Mouse (Mus musculus) forebrain, embryonic 11.5 days (tissue): ENCODE measurements around the gene Nsg2. TPM values are rescaled to one million over a fixed set of nuclear protein-coding genes. Genes with fewer than 3 reads are reported as not detected.

Experiments used
- ATAC-seq: fragments of 200-750 bp; cut with Nextera tagmentation; replicated peaks from 2 replicates; pipeline ENCODE4 v1.8.0; 2017; ENCODE audit warnings: moderate TSS enrichment; ENCODE audit not compliant: low FRiP score
- DNase-seq: peaks from one replicate; pipeline ENCODE4 v3.0.0-alpha.2; 2017; ENCODE audit warnings: low spot score
- H3K27ac ChIP-seq: fragments of 300-500 bp; sonication (generic); 2 replicates; pipeline ENCODE4 v1.5.1; 2014; ENCODE audit warnings: low read depth, low read length
- H3K27me3 ChIP-seq: fragments of 300-500 bp; sonication (generic); 2 replicates; pipeline ENCODE4 v1.6.1; 2014; ENCODE audit warnings: mild to moderate bottlenecking, low read length, mixed read lengths; ENCODE audit not compliant: control insufficient read depth, insufficient read depth
- H3K36me3 ChIP-seq: fragments of 300-500 bp; sonication (generic); 2 replicates; pipeline ENCODE4 v1.6.1; 2014; ENCODE audit warnings: mild to moderate bottlenecking, low read length, moderate library complexity, mixed read lengths; ENCODE audit not compliant: control insufficient read depth, insufficient read depth
- H3K4me1 ChIP-seq: fragments of 300-500 bp; sonication (generic); replicated peaks from 2 replicates; pipeline ENCODE4 v1.6.1; 2014; ENCODE audit warnings: low read length, mixed read lengths; ENCODE audit not compliant: control insufficient read depth, insufficient read depth
- H3K4me2 ChIP-seq: fragments of 300-500 bp; sonication (generic); 2 replicates; pipeline ENCODE4 v1.6.1; 2014; ENCODE audit warnings: low read depth, mild to moderate bottlenecking, low read length, moderate library complexity, mixed read lengths; ENCODE audit not compliant: severe bottlenecking
- H3K4me3 ChIP-seq: fragments of 300-500 bp; sonication (generic); 2 replicates; pipeline ENCODE4 v1.5.1; 2014; ENCODE audit warnings: low read depth, low read length
- H3K9ac ChIP-seq: fragments of 300-500 bp; sonication (generic); 2 replicates; pipeline ENCODE4 v1.6.1; 2014; ENCODE audit warnings: low read length
- H3K9me3 ChIP-seq: fragments of 300-500 bp; sonication (generic); 2 replicates; pipeline ENCODE4 v1.6.1; 2016; ENCODE audit warnings: low read length, mixed read lengths; ENCODE audit not compliant: control insufficient read depth
- WGBS: fragments of 180-500 bp; shearing (Covaris S2); extraction: QIAGEN DNeasy Blood & Tissue Kit; methylation state at CpG from one replicate; pipeline ENCODE4 v1.1.7; 2014; 5-methylcytosine and 5-hydroxymethylcytosine counted together
- polyA plus RNA-seq: library from polyadenylated mRNA; unstranded; fragments of >200 nt; fragmentation: Nextera tagmentation; extraction: Ambion mirVana; gene quantifications from 2 replicates; pipeline ENCODE4 v1.2.1, GENCODE M21; 2014

Gene Nsg2
- polyA plus RNA-seq, 1 experiment from 2014 or later = 24.9 TPM

DNA sequence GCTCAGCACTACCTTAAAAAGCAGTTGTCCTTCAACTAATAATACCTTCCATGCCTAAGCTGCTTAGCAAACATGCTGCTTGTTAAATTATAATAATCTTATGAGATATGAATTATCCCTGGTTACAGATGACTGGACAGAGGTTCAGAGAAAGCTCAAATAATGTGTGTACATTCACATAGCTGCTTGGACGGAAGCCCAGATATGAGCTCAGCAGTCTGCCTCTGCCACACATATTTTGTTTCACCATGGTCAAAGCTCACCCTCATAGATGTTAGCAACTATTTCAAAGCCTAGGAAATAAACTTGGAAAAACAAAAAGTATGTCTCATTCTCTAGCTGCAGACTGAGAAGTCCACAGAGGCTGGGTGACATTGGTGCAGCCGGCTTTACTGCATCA is 74.9 kb downstream of the Nsg2 start:
- no peak overlapping the region for H3K4me3 ChIP-seq
- H3K4me1 ChIP-seq = peaks cover 5% of the 10 kb centered on the region
- no peak for DNase-seq
- no peaks in the 10 kb centered on the region for H3K36me3 ChIP-seq
- no peak overlapping the region for H3K27ac ChIP-seq
- no peak for ATAC-seq
- no peak overlapping the region for H3K9ac ChIP-seq
- 94% methylated on average over 2 of the region's 2 CpGs for WGBS
- no peak overlapping the region for H3K4me2 ChIP-seq
- no peaks in the 10 kb centered on the region for H3K27me3 ChIP-seq
- H3K9me3 ChIP-seq = no peaks in the 10 kb centered on the region

DNA sequence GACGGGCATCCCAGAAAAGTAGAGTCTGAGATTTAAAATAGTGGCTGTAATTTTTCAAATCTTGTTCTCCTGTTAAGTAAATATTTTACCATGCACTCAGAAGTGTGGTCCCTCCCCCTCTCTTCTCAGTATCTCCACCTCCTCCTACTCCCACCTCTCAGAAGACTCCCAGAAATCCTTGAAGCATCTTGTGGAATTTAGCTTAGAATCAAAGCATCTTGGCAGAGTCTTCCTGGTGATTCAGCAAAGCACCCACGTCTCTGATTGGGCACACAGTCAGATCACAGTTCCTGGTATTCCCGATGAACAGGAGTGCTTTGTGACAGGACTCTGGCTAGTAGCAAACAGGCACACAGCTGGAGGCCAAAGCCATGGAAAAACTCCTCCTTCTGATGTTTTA is 83.2 kb downstream of the Nsg2 start:
- H3K27me3 ChIP-seq = no peaks in the 10 kb centered on the region
- 70% methylated on average over 3 of the region's 3 CpGs for WGBS
- no peak overlapping the region for H3K4me2 ChIP-seq
- ATAC-seq (no peak), DNase-seq (no peak)
- H3K9ac ChIP-seq = no peak overlapping the region
- H3K36me3 ChIP-seq = no peaks in the 10 kb centered on the region; the same call in 1 of the 2 replicates
- no peaks in the 10 kb centered on the region for H3K9me3 ChIP-seq
- peaks cover 15% of the 10 kb centered on the region; the same call in 1 of the 2 replicates for H3K4me1 ChIP-seq
- H3K27ac ChIP-seq = no peak overlapping the region
- H3K4me3 ChIP-seq = no peak overlapping the region

DNA sequence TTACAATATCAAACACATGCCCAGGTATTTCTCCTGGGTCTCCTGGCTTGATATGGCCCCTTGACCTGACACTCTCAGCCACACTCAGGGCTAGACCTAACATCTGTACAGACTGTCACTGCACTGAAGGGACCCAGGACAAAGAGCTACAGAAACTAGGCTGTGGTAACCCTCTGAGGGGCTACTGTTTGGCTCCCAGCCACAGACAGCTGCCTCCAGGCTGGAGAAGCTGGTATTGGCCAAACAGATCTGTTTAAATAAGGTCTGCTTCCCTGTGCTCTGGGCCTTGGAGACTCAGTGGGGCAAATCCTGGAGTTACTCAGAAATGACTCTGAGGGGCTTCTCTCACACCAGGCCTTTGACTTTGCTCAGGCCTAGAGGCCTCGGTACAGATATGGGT is 86.3 kb downstream of the Nsg2 start:
- ATAC-seq = no peak
- 72% methylated on average over 1 of the region's 1 CpGs for whole genome bisulfite sequencing
- Histone ChIP-seq H3K27me3 (no peaks in the 10 kb centered on the region), H3K4me1 (peaks cover 15% of the 10 kb centered on the region; the same call in 1 of the 2 replicates), H3K4me3 (no peak overlapping the region), H3K4me2 (no peak overlapping the region), H3K9ac (no peak overlapping the region; the same call in 1 of the 2 replicates), H3K9me3 (no peaks in the 10 kb centered on the region), H3K27ac (no peak overlapping the region), H3K36me3 (no peaks in the 10 kb centered on the region; the same call in 1 of the 2 replicates)
- no peak for DNase-seq

DNA sequence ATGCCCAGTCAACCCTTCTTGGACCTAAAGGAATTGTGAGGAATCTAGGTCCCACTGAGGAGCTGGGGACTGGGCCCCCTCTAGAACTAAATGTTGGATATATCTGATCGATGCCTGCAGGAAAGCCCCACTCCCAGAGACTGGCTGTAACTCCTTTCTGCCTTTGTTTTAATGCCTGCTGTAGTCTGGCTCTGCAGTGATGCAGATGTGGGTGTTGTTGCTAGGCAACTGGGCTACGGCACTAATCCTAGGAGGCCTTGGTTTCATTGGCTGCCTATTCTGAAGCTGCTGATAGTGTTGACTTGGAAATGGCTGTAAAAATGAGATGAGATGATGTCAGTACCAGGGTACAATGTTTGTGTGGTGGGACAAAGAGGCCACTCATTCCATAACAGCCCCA is 87.1 kb downstream of the Nsg2 start:
- H3K4me2 ChIP-seq = no peak overlapping the region
- WGBS = 2% methylated on average over 2 of the region's 2 CpGs
- no peak overlapping the region for H3K4me3 ChIP-seq

DNA sequence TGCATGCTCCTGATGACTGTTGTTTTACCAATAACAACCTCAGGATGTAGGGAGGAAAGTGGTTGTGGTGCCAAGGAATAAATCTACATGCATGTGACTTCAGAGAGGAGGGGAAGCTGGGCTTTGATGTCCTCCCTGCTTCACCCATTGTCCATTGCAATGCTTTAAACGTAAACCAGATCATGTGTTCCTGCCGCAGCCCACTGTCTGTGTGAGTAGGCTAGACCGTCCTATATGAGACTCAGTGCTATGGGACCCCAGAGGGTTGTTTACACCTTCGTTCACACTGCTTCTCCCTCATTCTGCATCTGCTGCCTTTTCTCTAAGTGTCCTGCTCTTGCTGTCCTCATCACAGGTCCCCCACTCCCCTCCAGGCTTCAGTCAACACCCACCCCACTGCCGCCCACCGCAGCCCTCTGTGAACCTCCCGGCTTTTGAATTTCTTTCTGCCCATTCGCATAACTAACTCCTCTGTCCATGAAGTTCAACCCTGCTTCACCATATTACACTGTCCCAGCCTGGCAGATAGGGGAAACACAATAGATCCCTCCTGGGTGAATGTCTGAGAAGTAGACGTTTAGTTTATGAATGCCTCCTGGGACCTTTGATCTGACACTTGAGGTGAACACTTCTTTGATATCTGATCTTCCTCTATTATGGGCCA is 87.6 kb downstream of the Nsg2 start:
- H3K4me2 ChIP-seq = no peak overlapping the region
- no peaks in the 10 kb centered on the region; the same call in 1 of the 2 replicates for H3K36me3 ChIP-seq
- H3K9ac ChIP-seq = no peak overlapping the region
- ATAC-seq = peak; percentile 54
- WGBS = 78% methylated on average over 9 of the region's 9 CpGs
- no peaks in the 10 kb centered on the region for H3K27me3 ChIP-seq
- no peak for DNase-seq
- H3K4me3 ChIP-seq = no peak overlapping the region
- no peaks in the 10 kb centered on the region for H3K9me3 ChIP-seq
- peak overlapping the region; percentile 60; the same call in 1 of the 2 replicates for H3K27ac ChIP-seq
- H3K4me1 ChIP-seq = peaks cover 15% of the 10 kb centered on the region; the same call in 1 of the 2 replicates

More for the DNA sequence above, 87.1 kb downstream of the Nsg2 start:
- peaks cover 15% of the 10 kb centered on the region; the same call in 1 of the 2 replicates for H3K4me1 ChIP-seq
- DNase-seq (peak; percentile 65), ATAC-seq (peak; percentile 93)
- H3K9me3 ChIP-seq = no peaks in the 10 kb centered on the region
- H3K9ac ChIP-seq = peak overlapping the region; percentile 32; the same call in 1 of the 2 replicates
- H3K36me3 ChIP-seq = no peaks in the 10 kb centered on the region; the same call in 1 of the 2 replicates
- no peaks in the 10 kb centered on the region for H3K27me3 ChIP-seq
- H3K27ac ChIP-seq = peak overlapping the region; percentile 75

DNA sequence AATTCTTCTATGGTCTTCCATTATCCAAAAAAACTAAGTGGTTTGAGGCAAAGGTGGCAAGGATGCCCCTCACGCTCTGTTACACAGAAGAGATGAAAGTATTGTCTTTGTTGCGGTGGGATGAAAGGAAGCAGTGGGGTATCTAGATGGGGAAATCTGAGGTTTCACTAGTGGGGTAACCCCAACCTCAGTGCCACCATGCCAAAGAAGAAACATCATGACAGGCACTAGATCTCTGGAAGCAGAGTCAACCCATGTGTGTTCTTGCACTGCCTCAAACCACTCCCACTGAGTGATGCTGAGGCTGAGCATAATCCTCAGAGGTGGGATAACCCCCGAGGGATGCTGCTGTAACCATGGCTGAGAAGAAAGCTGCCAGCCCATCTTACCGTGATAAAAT is 95.5 kb downstream of the Nsg2 start:
- H3K27ac ChIP-seq = no peak overlapping the region
- no peak for DNase-seq
- H3K4me3 ChIP-seq = no peak overlapping the region
- H3K9me3 ChIP-seq = no peaks in the 10 kb centered on the region
- 80% methylated on average over 4 of the region's 4 CpGs for WGBS
- H3K27me3 ChIP-seq = no peaks in the 10 kb centered on the region
- no peaks in the 10 kb centered on the region for H3K4me1 ChIP-seq
- H3K9ac ChIP-seq = no peak overlapping the region
- H3K4me2 ChIP-seq = no peak overlapping the region
- H3K36me3 ChIP-seq = no peaks in the 10 kb centered on the region
- ATAC-seq = no peak

DNA sequence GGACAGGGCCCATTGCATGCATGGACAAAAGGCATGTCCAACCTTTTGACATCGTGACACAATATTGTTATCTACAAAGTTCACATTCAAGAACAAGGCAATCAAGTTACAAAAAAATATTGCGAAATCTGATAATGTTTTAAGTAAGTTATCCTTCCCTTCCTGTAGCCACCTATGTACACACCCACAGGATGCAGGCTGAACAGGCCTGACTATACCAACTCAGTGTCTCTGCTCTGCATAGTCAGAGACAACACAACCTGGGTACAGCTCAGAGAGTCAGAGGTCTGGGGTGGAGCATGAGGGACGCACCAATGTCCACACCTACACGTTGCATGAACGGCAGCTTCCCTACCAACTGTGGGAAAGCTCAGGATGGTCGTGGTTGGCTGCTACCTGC is 96.1 kb downstream of the Nsg2 start:
- DNase-seq (no peak), ATAC-seq (no peak)
- Histone ChIP-seq H3K27me3 (no peaks in the 10 kb centered on the region), H3K9me3 (no peaks in the 10 kb centered on the region), H3K4me2 (no peak overlapping the region), H3K4me3 (no peak overlapping the region), H3K9ac (no peak overlapping the region), H3K27ac (no peak overlapping the region), H3K4me1 (no peaks in the 10 kb centered on the region), H3K36me3 (no peaks in the 10 kb centered on the region)
- 88% methylated on average over 6 of the region's 6 CpGs for WGBS

DNA sequence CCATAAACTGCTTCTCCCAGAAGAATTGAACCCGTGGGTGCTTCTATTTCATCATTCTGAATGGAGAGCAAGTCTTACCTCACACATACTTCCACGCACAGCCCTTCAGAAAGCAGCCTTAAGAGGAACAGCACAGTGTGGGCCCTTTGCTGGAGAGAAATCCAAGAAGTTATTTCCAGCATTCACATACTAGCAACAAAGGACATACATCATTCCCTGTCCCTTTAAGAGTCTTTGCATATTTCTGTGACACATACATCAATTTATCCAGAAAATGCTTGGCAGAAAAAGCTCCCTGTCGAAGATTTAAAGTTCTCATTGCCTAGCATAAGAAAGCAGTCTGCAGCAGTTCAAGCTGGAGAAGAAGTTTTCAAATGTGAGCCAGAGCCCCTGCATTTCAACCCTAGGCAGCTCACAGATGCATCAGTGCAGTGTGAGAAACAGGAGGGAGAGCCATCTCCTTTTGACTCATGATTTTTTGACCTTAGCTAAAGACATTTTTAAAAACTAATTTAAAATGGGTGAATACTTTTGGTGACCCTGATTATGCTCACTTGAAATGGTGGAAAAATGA is 100.9 kb downstream of the Nsg2 start:
- Histone ChIP-seq H3K36me3 (no peaks in the 10 kb centered on the region), H3K9ac (no peak overlapping the region), H3K27ac (no peak overlapping the region), H3K27me3 (no peaks in the 10 kb centered on the region), H3K4me1 (peaks cover 7% of the 10 kb centered on the region), H3K9me3 (no peaks in the 10 kb centered on the region), H3K4me2 (no peak overlapping the region), H3K4me3 (no peak overlapping the region)
- ATAC-seq (no peak), DNase-seq (no peak)
- 68% methylated on average over 3 of the region's 3 CpGs for WGBS
